Mouse (Mus musculus): ENCODE results near the gene Smok3a. TPM values are rescaled to one million over a fixed set of nuclear protein-coding genes. Genes with fewer than 3 reads are reported as not detected.

The Smok3a gene
- total and polyA plus RNA-seq, 3 experiments = not detected

- no peak for DNase-seq (ENCODE audit: extremely low read depth)
- Histone ChIP-seq H3K9me3 (replicated peaks; ENCODE audit: low read length) (peaks cover 1% of the 10 kb centered on the region), H3K27ac (ENCODE audit: insufficient read depth, low read depth) (no peak overlapping the region), H3K4me1 (ENCODE audit: control insufficient read depth in 1 of 2, insufficient read depth in 2 of 2) (peaks cover 0 to 39% of the 10 kb centered on the region in 2 experiments; a peak in 2 of 4 replicates), H3K9ac (ENCODE audit: insufficient read depth, low read depth) (no peak overlapping the region), H3K36me3 (replicated peaks in 1 of 2; ENCODE audit: control insufficient read depth in 1 of 2, insufficient read depth in 1 of 2, low read length in 1 of 2) (peaks cover 4 to 17% of the 10 kb centered on the region in 2 experiments), H3K79me2 (replicated peaks; ENCODE audit: control insufficient read depth, extremely low read depth, insufficient read depth, poor library complexity, severe bottlenecking) (peaks cover 33% of the 10 kb centered on the region), H3K27me3 (replicated peaks) (no peaks in the 10 kb centered on the region), H3K4me3 (replicated peaks in 1 of 3; ENCODE audit: low read depth in 2 of 3, low read length in 2 of 3, poor library complexity in 1 of 3) (no peak overlapping the region), H3K4me2 (ENCODE audit: insufficient read depth, low read depth, poor library complexity, severe bottlenecking) (no peak overlapping the region)
- in situ Hi-C loops (cut with MboI; ENCODE audit: low pct_ligation_motif_present, low pct_unique_long_range_greater_than_20kb, low sequenced_read_pairs) (no loop called here), dilution Hi-C loops (cut with MboI; ENCODE audit: extremely low pct_ligation_motif_present, extremely low pct_unique_long_range_greater_than_20kb, low sequenced_read_pairs) (no loop called here)
- no peak for TF ChIP-seq USF2 (conservative IDR thresholded peaks at IDR 0.05; ENCODE audit: low read depth, low read length)
- TF ChIP-seq E2F4 (IDR thresholded peaks at IDR 0.05; ENCODE audit: insufficient replicate concordance, low read depth, low read length) = no peak
- TF ChIP-seq MYC (IDR thresholded peaks at IDR 0.05; ENCODE audit: low read depth, low read length) = no peak
- no peak for TF ChIP-seq MAZ (IDR thresholded peaks at IDR 0.05; ENCODE audit: low read depth, low read length)
- no peak for TF ChIP-seq TBP (conservative IDR thresholded peaks at IDR 0.05; ENCODE audit: low read depth, low read length)
- TF ChIP-seq JUN (IDR thresholded peaks at IDR 0.05; ENCODE audit: insufficient read depth, low read depth, low read length) = no peak
- no peak for TF ChIP-seq UBTF (IDR thresholded peaks at IDR 0.05; ENCODE audit: low read depth, low read length)
- TF ChIP-seq ZNF384 (IDR thresholded peaks at IDR 0.05; ENCODE audit: low read depth, low read length) = no peak
- no peak for TF ChIP-seq ELF1 (IDR thresholded peaks at IDR 0.05; ENCODE audit: low read depth, low read length)
- no peak for TF ChIP-seq EP300 (IDR thresholded peaks at IDR 0.05; ENCODE audit: low read length)
- no peak for TF ChIP-seq CTCF (conservative IDR thresholded peaks at IDR 0.05 in 1 of 2, IDR thresholded peaks at IDR 0.05 in 1 of 2; ENCODE audit: low read depth in 2 of 2, low read length in 2 of 2)
- no peak for TF ChIP-seq USF1 (IDR thresholded peaks at IDR 0.05; ENCODE audit: low read depth, low read length)
- TF ChIP-seq BHLHE40 (IDR thresholded peaks at IDR 0.05; ENCODE audit: low read depth, low read length) = no peak
- no peak for TF ChIP-seq ZC3H11A (IDR thresholded peaks at IDR 0.05; ENCODE audit: low read depth, low read length)
- TF ChIP-seq RCOR1 (conservative IDR thresholded peaks at IDR 0.05; ENCODE audit: low read depth, low read length) = no peak
Measured at GRCm38 (mm10) chr5:138083318-138083900, 62.3 kb downstream of the Smok3a start.

- Histone ChIP-seq H3K9me3 (replicated peaks; ENCODE audit: low read length) (no peaks in the 10 kb centered on the region), H3K79me2 (replicated peaks; ENCODE audit: control insufficient read depth, extremely low read depth, insufficient read depth, poor library complexity, severe bottlenecking) (peaks cover 36% of the 10 kb centered on the region), H3K27me3 (replicated peaks) (no peaks in the 10 kb centered on the region), H3K36me3 (replicated peaks in 1 of 2; ENCODE audit: control insufficient read depth in 1 of 2, insufficient read depth in 1 of 2, low read length in 1 of 2) (peaks cover 7 to 22% of the 10 kb centered on the region in 2 experiments), H3K27ac (ENCODE audit: insufficient read depth, low read depth) (no peak overlapping the region), H3K4me2 (ENCODE audit: insufficient read depth, low read depth, poor library complexity, severe bottlenecking) (no peak overlapping the region), H3K4me3 (replicated peaks in 1 of 3; ENCODE audit: low read depth in 2 of 3, low read length in 2 of 3, poor library complexity in 1 of 3) (no peak overlapping the region), H3K4me1 (ENCODE audit: control insufficient read depth in 1 of 2, insufficient read depth in 2 of 2) (peaks cover 0 to 44% of the 10 kb centered on the region in 2 experiments; a peak in 2 of 4 replicates), H3K9ac (ENCODE audit: insufficient read depth, low read depth) (no peak overlapping the region)
- in situ Hi-C loops (cut with MboI; ENCODE audit: low pct_ligation_motif_present, low pct_unique_long_range_greater_than_20kb, low sequenced_read_pairs) (no loop called here), dilution Hi-C loops (cut with MboI; ENCODE audit: extremely low pct_ligation_motif_present, extremely low pct_unique_long_range_greater_than_20kb, low sequenced_read_pairs) (no loop called here)
- no peak for TF ChIP-seq BHLHE40 (IDR thresholded peaks at IDR 0.05; ENCODE audit: low read depth, low read length)
- no peak for TF ChIP-seq ZMIZ1 (IDR thresholded peaks at IDR 0.05; ENCODE audit: low read depth, low read length)
- TF ChIP-seq MXI1 (IDR thresholded peaks at IDR 0.05; ENCODE audit: low read depth, low read length) = no peak
- TF ChIP-seq IRF4 (IDR thresholded peaks at IDR 0.05; ENCODE audit: low read depth, low read length) = no peak
- no peak for TF ChIP-seq SIN3A (IDR thresholded peaks at IDR 0.05; ENCODE audit: low read length)
- TF ChIP-seq MAX (IDR thresholded peaks at IDR 0.05; ENCODE audit: low read length) = no peak
- DNase-seq (ENCODE audit: extremely low read depth) = no peak
Measured at GRCm38 (mm10) chr5:138083936-138084335, 62.9 kb downstream of the Smok3a start.

Other genes starting within 250 kb of the Smok3a start
Only the 20 nearest of the 23 such genes appear.
- gene Mepce, start 233.6 kb upstream of the Smok3a start, total RNA-seq (2012; rRNA removed) = 32.7 and 38.5 TPM in 2 replicates
- 31.1 and 37.3 TPM in 2 replicates for gene Mepce, start 233.6 kb upstream of the Smok3a start, total RNA-seq (2014; rRNA removed)
- gene Mepce, start 233.6 kb upstream of the Smok3a start, polyA plus RNA-seq (2012; ENCODE audit: insufficient read length, low read depth) = 42.4 and 43.7 TPM in 2 replicates
- 1.3 and 1.9 TPM in 2 replicates for gene Zcwpw1, start 233.5 kb upstream of the Smok3a start, total RNA-seq (2012; rRNA removed)
- 2.3 and 3.0 TPM in 2 replicates for gene Zcwpw1, start 233.5 kb upstream of the Smok3a start, total RNA-seq (2014; rRNA removed)
- gene Zcwpw1, start 233.5 kb upstream of the Smok3a start, polyA plus RNA-seq (2012; ENCODE audit: insufficient read length, low read depth) = 1.5 and 2.8 TPM in 2 replicates
- 0.08 and 0.13 TPM in 2 replicates for gene Pilra, start 185.0 kb upstream of the Smok3a start, total RNA-seq (2012; rRNA removed)
- gene Pilra, start 185.0 kb upstream of the Smok3a start, total RNA-seq (2014; rRNA removed) = not detected in 2 replicates
- 0.42 and 0.66 TPM in 2 replicates for gene Pilra, start 185.0 kb upstream of the Smok3a start, polyA plus RNA-seq (2012; ENCODE audit: insufficient read length, low read depth)
- gene Pilrb1, start 163.2 kb upstream of the Smok3a start, total RNA-seq (2012; rRNA removed) = not detected in 2 replicates
- gene Pilrb1, start 163.2 kb upstream of the Smok3a start, total RNA-seq (2014; rRNA removed) = not detected in 2 replicates
- gene Pilrb1, start 163.2 kb upstream of the Smok3a start, polyA plus RNA-seq (2012; ENCODE audit: insufficient read length, low read depth) = not detected in 2 replicates
- not detected in 2 replicates for gene Pilrb2, start 149.4 kb upstream of the Smok3a start, total RNA-seq (2012; rRNA removed)
- gene Pilrb2, start 149.4 kb upstream of the Smok3a start, total RNA-seq (2014; rRNA removed) = not detected in 2 replicates
- not detected in 2 replicates for gene Pilrb2, start 149.4 kb upstream of the Smok3a start, polyA plus RNA-seq (2012; ENCODE audit: insufficient read length, low read depth)
- gene Cyp3a13, start 99.6 kb upstream of the Smok3a start, total RNA-seq (2012; rRNA removed) = not detected in 2 replicates
- gene Cyp3a13, start 99.6 kb upstream of the Smok3a start, total RNA-seq (2014; rRNA removed) = not detected in 2 replicates
- 0.16 TPM in 1 of 2 replicates, not detected in the other for gene Cyp3a13, start 99.6 kb upstream of the Smok3a start, polyA plus RNA-seq (2012; ENCODE audit: insufficient read length, low read depth)
- gene Gjc3, start 58.2 kb upstream of the Smok3a start, total RNA-seq (2012; rRNA removed) = not detected in 2 replicates
- gene Gjc3, start 58.2 kb upstream of the Smok3a start, total RNA-seq (2014; rRNA removed) = not detected in 2 replicates
- not detected in 2 replicates for gene Gjc3, start 58.2 kb upstream of the Smok3a start, polyA plus RNA-seq (2012; ENCODE audit: insufficient read length, low read depth)
- not detected in 2 replicates for gene Azgp1, start 39.7 kb upstream of the Smok3a start, total RNA-seq (2012; rRNA removed)
- not detected in 2 replicates for gene Azgp1, start 39.7 kb upstream of the Smok3a start, total RNA-seq (2014; rRNA removed)
- not detected in 2 replicates for gene Azgp1, start 39.7 kb upstream of the Smok3a start, polyA plus RNA-seq (2012; ENCODE audit: insufficient read length, low read depth)
- not detected in 2 replicates for gene Smok3b, start 168 bp downstream of the Smok3a start, total RNA-seq (2012; rRNA removed)
- gene Smok3b, start 168 bp downstream of the Smok3a start, total RNA-seq (2014; rRNA removed) = not detected in 2 replicates
- not detected in 2 replicates for gene Smok3b, start 168 bp downstream of the Smok3a start, polyA plus RNA-seq (2012; ENCODE audit: insufficient read length, low read depth)
- not detected in 2 replicates for gene Smok3c, start 31.9 kb downstream of the Smok3a start, total RNA-seq (2012; rRNA removed)
- gene Smok3c, start 31.9 kb downstream of the Smok3a start, total RNA-seq (2014; rRNA removed) = not detected in 2 replicates
- not detected in 2 replicates for gene Smok3c, start 31.9 kb downstream of the Smok3a start, polyA plus RNA-seq (2012; ENCODE audit: insufficient read length, low read depth)
- gene Zkscan1, start 63.8 kb downstream of the Smok3a start, total RNA-seq (2012; rRNA removed) = 9.5 and 10.5 TPM in 2 replicates
- gene Zkscan1, start 63.8 kb downstream of the Smok3a start, total RNA-seq (2014; rRNA removed) = 10.7 and 12.0 TPM in 2 replicates
- 8.9 and 9.2 TPM in 2 replicates for gene Zkscan1, start 63.8 kb downstream of the Smok3a start, polyA plus RNA-seq (2012; ENCODE audit: insufficient read length, low read depth)
- gene Zscan21, start 95.6 kb downstream of the Smok3a start, total RNA-seq (2012; rRNA removed) = 9.0 and 10.8 TPM in 2 replicates
- 9.0 and 9.6 TPM in 2 replicates for gene Zscan21, start 95.6 kb downstream of the Smok3a start, total RNA-seq (2014; rRNA removed)
- 12.1 and 13.6 TPM in 2 replicates for gene Zscan21, start 95.6 kb downstream of the Smok3a start, polyA plus RNA-seq (2012; ENCODE audit: insufficient read length, low read depth)
- gene Zfp113, start 134.5 kb downstream of the Smok3a start, total RNA-seq (2012; rRNA removed) = 5.2 and 5.8 TPM in 2 replicates
- gene Zfp113, start 134.5 kb downstream of the Smok3a start, total RNA-seq (2014; rRNA removed) = 5.5 and 7.0 TPM in 2 replicates
- gene Zfp113, start 134.5 kb downstream of the Smok3a start, polyA plus RNA-seq (2012; ENCODE audit: insufficient read length, low read depth) = 4.1 and 4.4 TPM in 2 replicates
- 78.4 and 80.6 TPM in 2 replicates for gene Cops6, start 139.8 kb downstream of the Smok3a start, total RNA-seq (2012; rRNA removed)
- 86.4 and 88.4 TPM in 2 replicates for gene Cops6, start 139.8 kb downstream of the Smok3a start, total RNA-seq (2014; rRNA removed)
- 205 and 210 TPM in 2 replicates for gene Cops6, start 139.8 kb downstream of the Smok3a start, polyA plus RNA-seq (2012; ENCODE audit: insufficient read length, low read depth)
- 16.7 and 17.4 TPM in 2 replicates for gene Ap4m1, start 150.7 kb downstream of the Smok3a start, total RNA-seq (2012; rRNA removed)
- 20.4 and 21.5 TPM in 2 replicates for gene Ap4m1, start 150.7 kb downstream of the Smok3a start, total RNA-seq (2014; rRNA removed)
- 26.3 and 27.5 TPM in 2 replicates for gene Ap4m1, start 150.7 kb downstream of the Smok3a start, polyA plus RNA-seq (2012; ENCODE audit: insufficient read length, low read depth)
- gene Mcm7, start 151.2 kb downstream of the Smok3a start, total RNA-seq (2012; rRNA removed) = 146 and 193 TPM in 2 replicates
- 206 and 209 TPM in 2 replicates for gene Mcm7, start 151.2 kb downstream of the Smok3a start, total RNA-seq (2014; rRNA removed)
- 267 and 277 TPM in 2 replicates for gene Mcm7, start 151.2 kb downstream of the Smok3a start, polyA plus RNA-seq (2012; ENCODE audit: insufficient read length, low read depth)
- gene Taf6, start 166.2 kb downstream of the Smok3a start, total RNA-seq (2012; rRNA removed) = 60.9 and 62.1 TPM in 2 replicates
- 59.8 and 60.2 TPM in 2 replicates for gene Taf6, start 166.2 kb downstream of the Smok3a start, total RNA-seq (2014; rRNA removed)
- 56.8 and 61.5 TPM in 2 replicates for gene Taf6, start 166.2 kb downstream of the Smok3a start, polyA plus RNA-seq (2012; ENCODE audit: insufficient read length, low read depth)
- gene Cnpy4, start 166.2 kb downstream of the Smok3a start, total RNA-seq (2012; rRNA removed) = 19.2 and 22.5 TPM in 2 replicates
- 21.6 and 26.7 TPM in 2 replicates for gene Cnpy4, start 166.2 kb downstream of the Smok3a start, total RNA-seq (2014; rRNA removed)
- 24.9 and 31.0 TPM in 2 replicates for gene Cnpy4, start 166.2 kb downstream of the Smok3a start, polyA plus RNA-seq (2012; ENCODE audit: insufficient read length, low read depth)
- gene Mblac1, start 173.1 kb downstream of the Smok3a start, total RNA-seq (2012; rRNA removed) = 0.84 and 1.4 TPM in 2 replicates
- gene Mblac1, start 173.1 kb downstream of the Smok3a start, total RNA-seq (2014; rRNA removed) = 0.17 TPM in 1 of 2 replicates, not detected in the other
- gene Mblac1, start 173.1 kb downstream of the Smok3a start, polyA plus RNA-seq (2012; ENCODE audit: insufficient read length, low read depth) = 0.31 and 0.41 TPM in 2 replicates
- not detected in 2 replicates for gene Nxpe5, start 204.6 kb downstream of the Smok3a start, total RNA-seq (2012; rRNA removed)
- gene Nxpe5, start 204.6 kb downstream of the Smok3a start, total RNA-seq (2014; rRNA removed) = not detected in 2 replicates
- not detected in 2 replicates for gene Nxpe5, start 204.6 kb downstream of the Smok3a start, polyA plus RNA-seq (2012; ENCODE audit: insufficient read length, low read depth)

Data from CH12.LX (cell line).